Mouse (Mus musculus) right cerebral cortex, postnatal 36 days (tissue): ENCODE results near the gene Slc25a38.
"Not testable (repeated sequence)": the region's sequence is repeated elsewhere in the genome, so short reads cannot be mapped to it uniquely, and the experiment has no call there.

Experiments
- DNase-seq, 2 experiments: peaks; one replicate each; pipeline ENCODE4 v3.0.0; 2022; ENCODE audit warnings: low spot score in 2 of 2, mixed read lengths in 1 of 2

Gene Slc25a38

GRCm38 (mm10) chr9:120099304-120099703 lies 10.9 kb upstream of the Slc25a38 start:
- no peak for DNase-seq

GRCm38 (mm10) chr9:120101165-120101564 lies 9.0 kb upstream of the Slc25a38 start:
- DNase-seq: no peak

- DNase-seq: not testable (repeated sequence)
These were observed 1.2 kb upstream of the Slc25a38 start for GRCm38 (mm10) chr9:120108953-120109352.

- no peak for DNase-seq
These were observed 1.2 kb downstream of the Slc25a38 start for GRCm38 (mm10) chr9:120111156-120111945.

- no peak for DNase-seq
These were observed 2.3 kb downstream of the Slc25a38 start for GRCm38 (mm10) chr9:120112472-120112871.

- DNase-seq: no peak
These were observed 3.3 kb downstream of the Slc25a38 start for GRCm38 (mm10) chr9:120113456-120113855.

GRCm38 (mm10) chr9:120114051-120114788 lies 4.0 kb downstream of the Slc25a38 start:
- no peak for DNase-seq

GRCm38 (mm10) chr9:120114789-120115151 lies 4.6 kb downstream of the Slc25a38 start:
- DNase-seq: no peak

GRCm38 (mm10) chr9:120115580-120115979 lies 5.4 kb downstream of the Slc25a38 start:
- DNase-seq: no peak

GRCm38 (mm10) chr9:120116184-120116624 lies 6.0 kb downstream of the Slc25a38 start:
- DNase-seq: no peak

GRCm38 (mm10) chr9:120118212-120118611 lies 8.0 kb downstream of the Slc25a38 start:
- no peak for DNase-seq

GRCm38 (mm10) chr9:120120503-120120902 lies 10.3 kb downstream of the Slc25a38 start:
- no peak for DNase-seq

- DNase-seq: no peak
These were observed 16.7 kb downstream of the Slc25a38 start for GRCm38 (mm10) chr9:120126868-120127267.

- peak; percentile 95 for DNase-seq
These were observed 17.5 kb downstream of the Slc25a38 start, which contains the start of gene Rpsa for GRCm38 (mm10) chr9:120127538-120128251. Gene Rpsa, plus strand, starts transcription at chr9:120127689.

GRCm38 (mm10) chr9:120129276-120129675 lies 19.1 kb downstream of the Slc25a38 start:
- no peak for DNase-seq

GRCm38 (mm10) chr9:120131784-120132288 lies 21.7 kb downstream of the Slc25a38 start:
- DNase-seq: no peak

- no peak for DNase-seq
These were observed 23.0 kb downstream of the Slc25a38 start for GRCm38 (mm10) chr9:120132980-120133754.

- no peak for DNase-seq
These were observed 23.7 kb downstream of the Slc25a38 start for GRCm38 (mm10) chr9:120133755-120134475.

GRCm38 (mm10) chr9:120134529-120135160 lies 24.5 kb downstream of the Slc25a38 start:
- no peak for DNase-seq

GRCm38 (mm10) chr9:120135454-120135853 lies 25.3 kb downstream of the Slc25a38 start:
- no peak for DNase-seq
